Mouse (Mus musculus): ENCODE data around the gene Setd7. TPM values are rescaled to one million over a fixed set of nuclear protein-coding genes. Genes with fewer than 3 reads are reported as not detected.

The Setd7 gene
- total RNA-seq, 2 experiments from 2014 or later = 12.5 to 15.9 TPM

DNA sequence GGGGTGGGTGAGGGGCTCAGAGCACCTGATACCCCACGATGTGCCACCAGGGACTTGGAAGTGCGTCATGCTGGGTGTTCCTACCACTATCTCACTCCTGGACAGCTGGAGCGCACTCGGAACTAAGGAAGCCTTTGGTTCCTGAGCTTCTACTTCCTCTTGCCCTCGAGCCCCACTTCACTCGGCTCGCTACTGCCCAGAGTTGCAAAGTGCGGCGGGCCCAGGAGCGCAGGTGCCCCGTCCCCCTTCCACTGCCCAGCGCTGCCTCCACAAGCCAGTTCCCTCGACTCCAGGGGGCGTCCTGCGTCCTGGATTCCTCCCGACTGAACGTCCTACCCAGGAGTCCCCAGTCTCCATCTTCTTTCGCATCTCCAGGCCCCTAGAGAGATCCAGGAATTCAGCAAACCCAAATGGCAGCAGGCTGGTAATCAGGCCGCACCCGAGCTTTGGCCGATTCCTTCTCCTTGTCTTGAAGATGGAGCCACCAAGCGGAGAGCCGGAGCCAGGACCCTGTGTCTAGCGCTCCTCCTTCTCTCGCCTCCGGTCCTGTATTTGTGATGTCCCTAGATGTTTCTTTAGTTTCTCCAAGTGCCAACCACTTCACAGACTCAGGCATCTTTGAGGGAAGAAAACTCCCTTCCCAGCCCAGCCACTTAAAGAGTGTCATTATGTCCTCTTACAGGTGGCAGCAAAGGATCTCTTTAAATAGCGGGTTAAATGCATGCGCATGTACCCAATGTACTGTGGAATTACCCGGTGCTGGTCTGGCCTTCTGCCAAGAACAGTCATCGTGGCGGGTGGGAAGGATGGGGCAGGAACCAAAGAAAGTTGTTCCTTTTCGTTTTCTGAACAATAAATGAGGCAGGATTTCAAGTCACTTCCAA is 672 bp upstream of the Setd7 start:
- ATAC-seq (replicated peaks; ENCODE audit: low FRiP score, low TSS enrichment, poor library complexity, severe bottlenecking) = peak; percentile 53

DNA sequence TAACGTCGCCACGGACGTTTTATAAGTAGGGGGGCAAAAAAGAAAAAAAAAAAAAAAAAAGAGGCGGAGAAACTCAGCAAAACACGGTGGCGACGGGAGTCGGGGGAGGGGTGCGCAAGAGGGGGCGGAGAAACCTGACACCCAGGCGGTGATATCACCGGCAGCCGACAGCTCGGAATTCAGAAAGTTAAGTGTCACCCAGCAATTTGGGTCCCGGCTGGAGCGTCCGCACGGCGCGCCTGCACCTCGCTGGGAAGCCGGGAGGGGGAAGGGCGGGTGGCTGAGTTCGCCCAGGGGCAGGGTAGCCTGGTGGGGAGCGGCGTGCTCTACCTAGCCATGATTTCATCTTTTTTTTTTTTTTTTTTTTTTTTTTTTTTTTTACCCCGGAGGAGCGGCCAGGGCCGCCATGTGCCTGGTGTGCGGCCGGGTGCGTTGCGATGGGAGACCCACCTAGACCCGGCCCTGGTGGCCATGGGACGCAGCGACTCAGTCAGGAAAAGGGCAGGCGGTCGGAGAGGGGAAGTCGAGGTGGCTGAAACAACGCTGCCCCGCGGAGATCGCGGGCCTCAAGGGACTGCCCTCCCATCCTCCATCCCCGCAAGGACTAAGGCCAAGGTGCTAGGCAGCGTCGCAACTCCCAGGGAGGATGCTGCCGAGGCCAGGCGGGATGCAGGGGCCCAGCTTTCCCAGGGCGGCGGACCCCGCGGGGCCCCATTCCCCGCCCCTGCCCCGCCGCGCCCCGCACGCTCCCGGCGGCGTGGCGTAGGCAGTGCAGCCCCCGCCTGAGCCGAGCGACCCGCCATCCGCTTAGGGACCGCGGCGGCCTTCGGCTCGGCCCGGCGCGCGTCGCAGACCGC is 857 bp downstream of the Setd7 start:
- ATAC-seq (replicated peaks; ENCODE audit: low FRiP score, low TSS enrichment, poor library complexity, severe bottlenecking) = peak; percentile 62

DNA sequence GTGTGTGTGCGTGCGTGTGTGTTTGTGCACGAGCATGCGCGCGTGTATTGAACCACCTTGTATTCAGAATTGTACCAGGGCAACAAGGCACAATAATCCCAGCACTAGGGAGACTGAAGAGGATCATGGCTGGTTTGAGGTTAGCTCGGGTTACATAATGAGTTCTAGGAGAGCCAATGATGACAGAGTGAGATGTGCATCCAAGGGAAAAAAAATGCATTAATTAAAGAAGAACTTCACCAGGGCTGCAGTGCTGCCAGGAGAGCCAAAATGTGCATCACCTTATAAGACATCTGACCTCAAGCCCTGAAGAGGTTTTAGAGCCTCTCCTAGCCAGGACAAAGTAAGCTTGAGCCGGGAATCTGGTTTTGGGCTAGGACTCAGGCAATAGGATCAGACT is 5.1 kb downstream of the Setd7 start:
- ATAC-seq (replicated peaks; ENCODE audit: low FRiP score, low TSS enrichment, poor library complexity, severe bottlenecking) = no peak

DNA sequence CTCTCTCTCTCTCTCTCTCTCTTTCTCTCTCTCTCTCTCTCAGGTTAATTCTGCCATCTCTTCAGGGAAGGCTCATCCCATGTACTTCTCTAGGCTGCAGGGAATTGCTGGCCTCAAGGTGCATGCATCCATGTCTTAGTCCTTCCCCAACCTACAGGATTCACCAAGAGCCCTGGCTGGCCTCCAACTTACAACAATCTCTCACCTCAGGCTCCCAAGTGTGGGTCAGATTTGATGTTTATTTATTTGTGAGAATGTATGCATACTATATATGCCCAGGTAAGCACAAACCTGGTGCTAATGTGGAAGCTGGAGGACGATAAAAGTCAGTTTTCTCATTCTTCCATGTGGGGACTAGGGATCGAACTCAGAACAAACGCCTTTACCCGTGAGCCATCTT is 5.8 kb downstream of the Setd7 start:
- no peak for ATAC-seq (replicated peaks; ENCODE audit: low FRiP score, low TSS enrichment, poor library complexity, severe bottlenecking)

DNA sequence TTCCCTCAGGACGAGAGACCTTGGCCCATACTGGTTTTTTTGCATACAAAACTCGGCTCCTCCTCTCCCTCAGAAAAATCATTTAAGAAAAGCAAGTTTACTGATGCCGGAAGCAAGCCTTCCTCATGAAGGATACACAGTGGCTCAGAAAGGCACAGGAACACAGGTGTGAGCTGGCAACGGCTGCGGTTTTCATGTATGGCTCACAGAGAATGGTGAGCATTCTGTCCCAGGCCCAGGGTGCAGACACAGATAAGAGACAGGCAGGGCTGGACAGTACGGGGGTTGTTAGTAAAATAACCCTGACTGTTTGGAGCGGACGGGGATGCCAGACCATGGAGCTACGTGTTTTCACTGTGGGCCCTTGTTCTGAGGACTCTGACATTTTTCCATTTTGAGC is 6.6 kb downstream of the Setd7 start:
- peak; percentile 80 for ATAC-seq (replicated peaks; ENCODE audit: low FRiP score, low TSS enrichment, poor library complexity, severe bottlenecking)

DNA sequence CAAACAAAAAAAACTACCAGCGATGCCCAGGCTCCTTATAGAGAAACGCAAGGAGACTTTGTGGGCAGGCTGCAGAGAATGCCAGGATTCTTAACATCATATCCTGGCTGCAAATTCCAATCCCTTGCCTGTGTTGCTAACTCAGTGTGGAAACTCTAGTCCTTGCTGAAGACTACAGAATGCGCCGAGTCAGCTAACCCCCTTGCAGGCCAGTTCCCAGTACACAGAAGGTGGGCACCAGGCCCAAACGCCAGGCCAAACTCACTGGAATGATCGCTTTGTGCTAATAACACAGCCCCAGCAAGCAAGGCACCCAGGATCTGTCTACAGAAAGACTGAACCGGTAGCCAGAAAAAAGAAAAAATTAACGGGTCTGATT is 7.2 kb downstream of the Setd7 start:
- no peak for ATAC-seq (replicated peaks; ENCODE audit: low FRiP score, low TSS enrichment, poor library complexity, severe bottlenecking)

DNA sequence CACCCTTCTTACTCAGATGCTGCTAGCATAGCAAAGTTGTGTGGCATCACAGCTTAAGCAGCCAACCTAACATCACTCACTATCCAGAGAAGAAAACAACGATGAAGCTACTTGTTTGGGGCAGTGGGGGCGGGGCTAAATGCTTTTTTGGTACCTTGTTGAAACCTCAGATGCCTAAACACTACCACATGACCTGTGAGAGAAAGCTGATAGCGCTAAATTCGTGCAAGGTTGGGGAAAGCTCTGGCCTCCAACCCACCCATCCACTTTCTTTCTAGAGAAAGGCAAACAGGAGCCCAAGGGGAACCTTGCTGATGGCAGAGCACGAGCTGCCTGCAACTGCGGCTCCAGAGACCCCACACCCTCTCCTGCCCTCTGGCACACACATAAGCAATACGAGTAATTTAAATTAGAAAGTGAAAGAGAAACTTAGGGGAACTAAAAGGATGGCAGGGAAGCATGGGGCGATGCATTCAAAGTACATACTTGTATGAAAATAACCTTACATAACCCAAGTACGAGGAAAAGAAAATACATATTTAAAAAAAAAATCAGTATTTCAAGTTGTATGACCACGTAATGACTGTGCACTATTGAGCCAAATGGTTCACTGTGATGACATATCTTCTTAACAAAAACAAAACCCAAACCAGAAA is 7.7 kb downstream of the Setd7 start:
- peak; percentile 58 for ATAC-seq (replicated peaks; ENCODE audit: low FRiP score, low TSS enrichment, poor library complexity, severe bottlenecking)

DNA sequence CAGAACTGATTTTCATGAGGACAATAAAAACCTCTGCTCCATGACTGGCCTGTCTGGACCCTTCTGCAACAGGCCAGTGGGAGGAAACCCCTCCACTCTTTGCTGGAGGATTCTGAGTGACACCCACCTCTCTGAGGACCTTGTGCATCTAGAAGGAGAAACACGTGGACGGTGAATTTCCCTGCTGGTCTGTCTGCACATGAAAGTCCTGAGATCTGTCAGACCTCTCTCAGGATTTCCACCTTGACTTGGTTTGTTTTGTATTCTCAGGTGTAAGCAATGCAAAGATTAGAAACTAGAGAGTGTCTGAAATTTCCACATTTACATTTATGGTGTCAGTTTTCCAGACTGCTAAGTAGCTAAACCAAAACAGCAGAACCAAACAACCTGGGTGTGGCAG is 8.5 kb downstream of the Setd7 start:
- ATAC-seq (replicated peaks; ENCODE audit: low FRiP score, low TSS enrichment, poor library complexity, severe bottlenecking) = no peak

DNA sequence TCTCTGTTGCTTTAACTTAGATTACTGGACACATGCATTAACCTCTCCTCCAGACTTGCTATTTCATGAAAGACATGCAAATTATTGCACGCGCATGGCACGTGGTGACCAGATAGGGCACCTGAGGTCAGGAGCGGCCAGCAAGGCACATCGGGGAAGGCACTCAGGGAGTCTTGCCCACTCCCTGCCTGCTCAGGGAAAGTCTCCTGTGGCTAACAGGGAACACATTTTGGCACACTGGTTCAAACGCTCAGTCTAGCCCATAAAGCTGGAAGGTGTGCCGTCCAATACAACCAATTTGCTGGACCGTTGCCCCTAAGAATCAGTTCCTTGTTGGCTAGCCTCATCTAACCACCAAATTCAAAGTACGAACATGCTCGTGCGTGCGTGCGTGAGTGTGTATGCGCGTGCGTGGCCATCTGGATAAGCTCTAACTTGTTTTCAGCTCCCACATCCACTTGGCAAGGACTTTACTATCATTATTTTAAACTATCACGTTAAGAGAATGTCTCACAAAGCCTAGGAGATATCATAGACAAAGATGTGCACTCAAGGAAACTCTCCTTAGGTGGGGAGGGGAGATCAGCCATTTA is 11.6 kb downstream of the Setd7 start:
- no peak for ATAC-seq (replicated peaks; ENCODE audit: low FRiP score, low TSS enrichment, poor library complexity, severe bottlenecking)

DNA sequence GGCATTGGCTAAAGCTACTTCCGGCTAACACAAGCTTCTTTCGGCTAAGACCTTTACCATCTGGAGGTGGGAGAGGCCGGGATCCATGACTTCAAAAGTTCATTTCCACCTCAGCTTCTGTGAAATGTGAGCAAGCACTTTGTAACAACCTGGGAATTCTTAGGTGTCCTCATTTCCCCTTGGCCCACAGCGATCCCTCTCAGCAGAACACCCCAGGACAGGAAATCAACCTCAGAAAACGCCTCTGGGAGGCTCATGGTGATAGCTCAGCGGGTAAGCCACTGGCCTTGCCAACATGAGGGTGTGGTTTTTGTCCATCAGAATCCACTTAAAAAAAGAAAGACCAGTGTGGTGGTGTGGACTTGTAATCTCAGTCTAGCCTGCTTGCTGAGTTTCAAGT is 13.1 kb downstream of the Setd7 start:
- no peak for ATAC-seq (replicated peaks; ENCODE audit: low FRiP score, low TSS enrichment, poor library complexity, severe bottlenecking)

DNA sequence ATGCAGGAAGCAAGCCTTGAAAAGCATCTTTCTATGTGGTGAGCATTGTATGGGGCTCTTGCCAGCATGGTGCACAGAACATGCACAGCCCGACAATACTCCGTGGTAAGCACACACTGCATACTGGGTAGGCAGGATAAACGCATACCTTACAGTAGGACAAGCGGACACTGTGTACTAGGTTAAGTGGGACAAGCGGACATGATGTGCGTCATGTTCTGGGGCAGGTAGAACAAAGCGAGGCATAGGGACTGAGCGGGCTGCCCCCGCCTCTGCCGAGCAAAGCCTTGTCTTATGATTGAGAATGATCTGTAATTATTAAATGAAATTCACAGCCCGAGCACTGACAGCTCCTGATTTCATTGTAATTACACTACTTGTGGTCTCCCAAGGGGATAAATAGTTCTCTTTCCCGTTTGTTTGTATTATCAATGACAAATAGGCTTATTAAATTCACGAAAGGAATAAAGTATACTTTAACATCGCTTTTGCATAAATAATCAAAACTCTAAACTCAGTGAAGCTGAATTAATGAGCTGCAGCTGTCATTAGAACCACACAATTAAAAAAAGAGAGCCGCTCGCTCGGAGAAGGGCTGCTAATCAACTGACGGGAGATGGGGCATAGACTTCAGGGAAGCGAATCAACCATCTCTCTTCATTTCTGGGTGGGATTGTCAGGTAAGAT is 16.1 kb downstream of the Setd7 start:
- no peak for ATAC-seq (replicated peaks; ENCODE audit: low FRiP score, low TSS enrichment, poor library complexity, severe bottlenecking)

DNA sequence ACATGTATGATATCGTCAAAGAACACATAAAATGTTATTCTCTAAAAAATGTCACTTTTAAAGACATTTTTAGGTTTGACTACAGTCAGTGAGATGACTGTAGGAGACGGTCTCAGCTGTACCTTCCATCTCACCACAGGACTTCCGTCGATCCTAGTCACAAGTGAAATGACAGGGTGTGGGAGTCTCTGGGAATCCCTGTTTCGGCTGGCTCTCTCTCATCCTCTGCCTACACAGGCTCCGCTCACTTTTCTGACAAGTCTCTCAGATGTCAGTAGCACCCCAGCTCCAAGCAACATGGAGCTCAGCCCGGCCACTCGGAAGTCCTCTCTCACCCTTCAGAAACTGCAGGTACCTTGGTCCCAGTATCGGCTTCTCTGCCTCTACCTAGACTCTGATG is 20.0 kb downstream of the Setd7 start:
- ATAC-seq (replicated peaks; ENCODE audit: low FRiP score, low TSS enrichment, poor library complexity, severe bottlenecking) = no peak

DNA sequence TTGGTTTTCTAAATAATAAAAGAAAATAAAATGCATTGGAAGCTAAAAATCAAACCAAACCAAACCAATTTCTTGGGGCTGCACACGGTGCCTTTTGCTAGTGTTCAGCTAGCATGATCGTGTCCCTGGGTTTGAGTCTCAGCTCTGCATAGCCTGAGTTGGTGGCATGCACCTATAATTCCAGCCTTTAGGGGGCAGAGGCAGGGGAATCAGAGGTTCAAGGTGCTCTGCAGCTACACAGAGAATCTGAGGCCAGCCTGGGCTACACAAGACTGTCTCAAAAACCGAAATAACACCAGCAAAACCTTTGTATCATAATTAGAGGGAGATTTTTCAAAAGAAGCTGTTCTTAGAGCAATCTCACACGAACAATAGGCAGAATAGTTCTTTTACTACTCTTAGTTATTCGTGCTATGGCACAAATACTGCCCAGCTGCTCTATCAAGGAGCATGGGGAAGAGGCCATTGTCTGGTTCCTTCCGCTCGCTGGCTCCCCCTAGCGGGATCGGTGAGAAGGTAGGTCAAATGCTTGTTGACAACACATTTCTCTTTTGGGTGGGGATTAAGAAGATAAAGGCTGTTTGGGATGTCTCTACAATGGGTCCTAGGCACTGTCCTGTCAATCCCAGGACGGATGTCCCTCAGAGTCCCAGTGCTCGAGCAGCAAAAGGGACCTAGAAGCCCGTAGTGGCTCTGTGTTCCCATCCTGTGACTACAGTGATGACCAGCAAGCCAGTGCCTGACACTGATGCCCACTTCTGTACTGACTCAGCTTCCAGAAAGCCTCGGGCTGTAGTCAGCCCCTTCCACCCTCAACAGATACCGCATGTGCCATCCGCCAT is 20.9 kb downstream of the Setd7 start:
- ATAC-seq (replicated peaks; ENCODE audit: low FRiP score, low TSS enrichment, poor library complexity, severe bottlenecking) = peak; percentile 89

DNA sequence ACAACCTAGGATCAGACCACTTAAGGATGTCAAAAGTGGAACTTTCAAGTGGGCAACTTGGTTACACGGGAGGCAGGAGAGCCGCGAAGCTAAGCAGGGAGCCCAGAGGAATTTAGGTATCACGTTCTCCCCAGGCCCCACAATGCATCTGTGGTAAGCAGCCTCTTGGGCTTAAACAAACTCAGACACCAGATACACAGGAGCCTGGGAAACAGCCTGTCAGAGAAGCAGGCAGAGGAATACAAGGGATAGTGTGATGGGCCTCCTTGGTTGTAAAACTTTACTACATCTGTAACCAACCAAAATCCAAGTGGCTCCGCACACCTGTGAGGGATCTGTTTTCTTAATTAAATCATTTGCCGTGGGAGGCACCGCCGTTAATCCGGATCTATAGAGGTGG is 26.7 kb downstream of the Setd7 start:
- no peak for ATAC-seq (replicated peaks; ENCODE audit: low FRiP score, low TSS enrichment, poor library complexity, severe bottlenecking)

DNA sequence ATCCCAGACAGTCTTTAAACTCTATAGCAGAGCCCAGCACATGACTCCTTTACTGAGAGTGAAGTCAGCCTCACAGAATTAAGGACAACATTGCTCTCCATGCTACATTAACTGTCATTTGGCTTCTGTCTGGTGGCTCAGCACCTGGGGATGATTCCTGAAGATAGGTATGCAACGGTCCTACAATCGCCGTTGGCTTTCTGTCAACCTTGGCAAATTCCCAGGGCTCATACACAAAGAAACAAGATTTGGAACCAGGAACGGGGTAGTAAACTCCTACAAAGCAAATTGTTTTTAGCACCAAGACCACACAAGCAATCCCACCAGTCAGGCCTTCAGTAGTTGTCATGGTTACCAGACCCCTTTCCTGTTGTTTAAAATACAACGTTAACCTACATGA is 27.1 kb downstream of the Setd7 start:
- no peak for ATAC-seq (replicated peaks; ENCODE audit: low FRiP score, low TSS enrichment, poor library complexity, severe bottlenecking)

DNA sequence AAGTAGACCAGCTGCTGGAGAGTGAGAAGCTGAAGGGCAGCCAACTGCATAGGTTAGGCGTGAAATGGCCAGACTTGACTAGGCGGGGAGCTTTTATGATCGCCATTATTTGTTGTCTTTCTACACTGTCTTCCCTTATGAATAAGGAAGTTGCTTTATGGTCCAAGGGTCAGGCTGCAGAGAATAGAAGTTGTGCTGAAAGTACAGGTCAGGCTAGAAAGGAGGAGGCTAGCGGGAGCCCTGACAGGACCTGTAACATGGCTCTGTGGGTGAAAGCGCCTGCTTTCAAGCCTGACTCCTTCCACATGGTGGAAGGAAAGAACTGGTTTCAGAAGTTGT is 28.4 kb downstream of the Setd7 start:
- no peak for ATAC-seq (replicated peaks; ENCODE audit: low FRiP score, low TSS enrichment, poor library complexity, severe bottlenecking)

DNA sequence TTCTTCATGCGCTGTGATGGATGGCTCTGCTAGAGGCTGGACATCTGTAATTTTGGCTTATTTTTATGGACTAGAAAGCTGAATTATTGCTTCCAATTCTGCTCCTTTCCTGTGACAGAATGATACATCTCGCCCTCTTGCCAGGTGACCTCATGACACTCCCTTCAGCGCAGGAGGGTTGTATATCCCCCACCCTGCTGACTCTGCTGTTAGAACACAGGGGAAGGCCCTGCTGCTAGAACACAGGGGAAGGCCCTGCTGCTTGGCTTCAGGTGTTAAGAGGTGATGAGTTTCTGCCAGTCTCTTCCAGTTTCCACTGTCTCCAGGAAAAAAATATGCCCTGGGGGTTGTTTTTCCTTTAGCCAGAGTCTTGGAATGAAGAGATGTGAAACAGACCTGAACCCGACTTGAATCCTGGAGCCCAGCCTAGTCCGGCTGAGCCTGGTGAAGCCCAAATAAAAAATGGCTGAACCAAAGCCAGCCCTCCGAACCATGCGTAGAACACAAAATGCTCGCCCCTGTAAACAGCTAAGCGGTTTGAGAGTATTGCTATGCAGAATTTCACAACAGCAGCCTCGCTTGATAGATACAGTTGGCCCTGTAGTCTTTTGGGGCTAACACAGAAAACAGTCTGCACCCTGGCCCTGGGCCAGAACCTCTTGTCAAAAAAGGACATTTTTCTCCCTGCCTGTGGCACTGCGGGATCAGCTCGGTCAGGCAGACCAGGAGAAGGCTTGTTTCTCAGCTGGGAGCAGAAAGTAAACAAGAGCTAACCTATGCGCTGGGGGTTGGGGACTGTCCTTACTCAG is 29.0 kb downstream of the Setd7 start:
- ATAC-seq (replicated peaks; ENCODE audit: low FRiP score, low TSS enrichment, poor library complexity, severe bottlenecking) = no peak

DNA sequence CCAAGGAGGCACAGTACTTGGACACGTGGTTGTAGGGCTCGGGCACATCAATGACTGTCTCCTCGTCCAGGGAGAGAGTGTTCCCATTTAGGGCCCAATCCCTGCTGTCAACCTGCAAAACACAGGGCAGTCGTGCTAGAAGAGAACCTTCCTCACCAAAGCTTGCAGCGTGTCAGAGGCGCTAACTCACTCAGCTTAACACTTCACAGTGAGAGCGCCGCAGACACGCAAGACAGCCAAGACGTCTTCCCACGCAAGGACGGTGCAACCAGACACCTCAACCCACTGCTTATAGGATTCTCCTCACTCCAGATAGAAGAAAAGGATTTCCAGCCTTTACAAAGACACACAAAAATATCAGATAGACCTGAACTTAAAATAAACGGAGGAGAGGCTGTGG is 33.8 kb downstream of the Setd7 start:
- ATAC-seq (replicated peaks; ENCODE audit: low FRiP score, low TSS enrichment, poor library complexity, severe bottlenecking) = no peak
